Mouse (Mus musculus): ENCODE data around the gene Id2. TPM values are rescaled to one million over a fixed set of nuclear protein-coding genes. Genes with fewer than 3 reads are reported as not detected.
A peak's percentile ranks its signal among the peaks of the same experiment; 100 is the strongest.

The Id2 gene
- total RNA-seq, 1 experiment: 14.5 TPM

DNA sequence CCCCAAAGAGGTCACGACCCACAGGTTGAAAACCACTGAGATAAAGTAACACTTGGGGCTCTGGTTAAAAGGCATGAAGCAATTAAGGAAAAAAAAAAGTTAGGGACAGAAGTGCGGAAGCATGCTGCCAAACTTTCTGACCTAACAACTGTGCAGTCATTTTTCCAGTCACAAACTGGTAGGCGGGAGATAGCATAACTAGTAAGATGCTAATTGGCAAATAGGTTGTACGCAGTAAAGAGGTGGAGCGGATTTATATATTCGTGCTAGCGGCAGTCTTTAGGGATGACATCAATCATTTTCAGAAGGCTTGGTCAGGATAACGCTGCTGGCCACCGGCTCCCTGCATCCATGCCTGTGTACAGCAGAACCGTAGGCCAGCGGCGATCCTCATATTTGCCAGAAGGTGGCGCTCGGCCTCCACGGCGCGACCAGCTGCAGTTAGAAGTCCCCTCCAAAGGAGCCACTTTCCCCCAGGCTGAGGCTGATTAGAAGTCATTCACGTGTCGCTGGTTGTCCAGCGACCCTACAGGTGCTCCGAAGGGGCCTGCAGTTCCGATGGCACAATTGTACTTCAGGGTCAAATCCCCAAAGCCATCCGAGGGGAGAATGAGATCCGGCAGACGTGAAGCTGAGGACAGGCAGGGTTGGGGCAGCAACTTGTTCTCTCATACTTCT is 4.8 kb downstream of the Id2 start:
- Histone ChIP-seq H3K9ac (ENCODE audit: insufficient read depth, low read depth, low read length, poor library complexity, severe bottlenecking) (peak overlapping the region; percentile 20), H3K36me3 (ENCODE audit: control insufficient read depth, insufficient read depth, low read length, poor library complexity, severe bottlenecking) (no peaks in the 10 kb centered on the region), H3K4me3 (ENCODE audit: insufficient read depth in 1 of 2, low read depth in 1 of 2, low read length in 2 of 2, poor library complexity in 1 of 2, severe bottlenecking in 1 of 2) (peak overlapping the region; percentile 39 to 84), H3K4me1 (ENCODE audit: control insufficient read depth in 2 of 2, insufficient read depth in 2 of 2, low read length in 2 of 2, poor library complexity in 1 of 2) (peaks cover 0 to 4% of the 10 kb centered on the region in 2 experiments; a peak in 1 of 4 replicates), H3K9me3 (ENCODE audit: control insufficient read depth, insufficient read depth, low read depth, low read length) (no peaks in the 10 kb centered on the region), H3K27ac (ENCODE audit: insufficient read depth, low read depth, low read length, poor library complexity, severe bottlenecking) (no peak overlapping the region)
- DNase-seq (ENCODE audit: low read depth, low spot score): peak; percentile 72
- TF ChIP-seq ZC3H11A (IDR thresholded peaks at IDR 0.05; ENCODE audit: borderline replicate concordance, low read depth, low read length) (peak; percentile 98; the same call in 1 of the 2 replicates), MAFK (IDR thresholded peaks at IDR 0.05; ENCODE audit: insufficient read depth, low read depth, low read length) (no peak)
- in situ Hi-C loops (cut with MboI; ENCODE audit: low sequenced_read_pairs in 2 of 2, unreplicated experiment in 2 of 2): loop anchor here in 1 of 2 experiments (25.0 kb wide), 3 partner anchors 320 to 1195 kb away; no protein-coding TSS in a partner anchor

DNA sequence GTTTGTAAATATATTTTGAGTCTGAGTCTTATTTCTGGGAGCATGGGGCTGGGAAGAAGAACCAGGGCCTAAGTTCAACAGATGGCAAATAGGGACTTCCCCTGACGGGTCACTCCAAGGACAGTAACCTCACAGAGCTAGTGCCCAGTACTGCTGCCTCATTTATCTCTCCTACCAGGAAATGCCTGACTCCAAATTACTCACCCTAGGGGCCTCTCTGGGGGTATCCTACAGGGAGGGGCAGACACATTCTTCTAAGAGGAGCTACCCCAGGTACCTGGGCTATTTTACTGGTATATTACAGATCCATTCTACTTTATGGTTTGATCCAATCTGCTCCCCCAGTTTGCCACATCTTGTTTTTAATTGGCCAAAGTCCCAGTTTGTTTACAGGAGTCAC is 7.5 kb downstream of the Id2 start:
- Histone ChIP-seq H3K4me1 (ENCODE audit: control insufficient read depth in 2 of 2, insufficient read depth in 2 of 2, low read length in 2 of 2, poor library complexity in 1 of 2) (peaks cover 0 to 4% of the 10 kb centered on the region in 2 experiments; a peak in 1 of 4 replicates), H3K36me3 (ENCODE audit: control insufficient read depth, insufficient read depth, low read length, poor library complexity, severe bottlenecking) (no peaks in the 10 kb centered on the region), H3K9me3 (ENCODE audit: control insufficient read depth, insufficient read depth, low read depth, low read length) (no peaks in the 10 kb centered on the region), H3K27ac (ENCODE audit: insufficient read depth, low read depth, low read length, poor library complexity, severe bottlenecking) (no peak overlapping the region), H3K4me3 (ENCODE audit: insufficient read depth in 1 of 2, low read depth in 1 of 2, low read length in 2 of 2, poor library complexity in 1 of 2, severe bottlenecking in 1 of 2) (no peak overlapping the region), H3K9ac (ENCODE audit: insufficient read depth, low read depth, low read length, poor library complexity, severe bottlenecking) (no peak overlapping the region)
- TF ChIP-seq CHD2 (IDR thresholded peaks at IDR 0.05; ENCODE audit: low read depth, low read length) (no peak), ZNF384 (IDR thresholded peaks at IDR 0.05; ENCODE audit: low read depth, low read length) (no peak), ZC3H11A (IDR thresholded peaks at IDR 0.05; ENCODE audit: borderline replicate concordance, low read depth, low read length) (no peak), HCFC1 (IDR thresholded peaks at IDR 0.05; ENCODE audit: borderline replicate concordance, insufficient read depth, low read length) (no peak), MAFK (IDR thresholded peaks at IDR 0.05; ENCODE audit: insufficient read depth, low read depth, low read length) (no peak)
- DNase-seq (ENCODE audit: low read depth, low spot score): no peak
- in situ Hi-C loops (cut with MboI; ENCODE audit: low sequenced_read_pairs in 2 of 2, unreplicated experiment in 2 of 2): loop anchor here in 1 of 2 experiments (25.0 kb wide), 3 partner anchors 323 to 1198 kb away; no protein-coding TSS in a partner anchor

DNA sequence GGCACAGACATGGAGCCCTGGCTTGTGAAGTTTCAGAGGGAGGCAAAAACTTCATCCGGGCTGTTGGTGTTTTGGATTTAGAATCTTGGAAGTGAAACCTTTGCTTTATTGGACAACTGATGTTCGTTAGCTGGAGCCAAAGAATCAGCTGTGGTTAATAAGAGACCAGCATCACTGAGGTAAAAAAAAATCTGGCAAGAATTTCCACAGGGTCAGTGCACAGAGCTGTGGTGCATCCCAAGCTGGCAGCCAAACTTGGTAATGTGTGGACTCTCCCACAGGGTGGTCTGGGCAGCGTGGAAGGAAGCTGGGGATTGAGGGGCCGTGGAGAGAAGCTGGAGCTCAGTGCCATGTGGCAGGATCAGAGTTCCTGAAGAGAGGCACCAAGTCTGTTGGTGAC is 10.0 kb downstream of the Id2 start:
- in situ Hi-C loops (cut with MboI; ENCODE audit: low sequenced_read_pairs in 2 of 2, unreplicated experiment in 2 of 2): loop anchor here in 1 of 2 experiments (25.0 kb wide), 3 partner anchors 325 to 1200 kb away; no protein-coding TSS in a partner anchor
- no peak for DNase-seq (ENCODE audit: low read depth, low spot score)
- H3K9me3 ChIP-seq (ENCODE audit: control insufficient read depth, insufficient read depth, low read depth, low read length): no peaks in the 10 kb centered on the region
- H3K36me3 ChIP-seq (ENCODE audit: control insufficient read depth, insufficient read depth, low read length, poor library complexity, severe bottlenecking): no peaks in the 10 kb centered on the region
- H3K9ac ChIP-seq (ENCODE audit: insufficient read depth, low read depth, low read length, poor library complexity, severe bottlenecking): no peak overlapping the region
- TF ChIP-seq MAFK (IDR thresholded peaks at IDR 0.05; ENCODE audit: insufficient read depth, low read depth, low read length): no peak
- no peak overlapping the region for H3K27ac ChIP-seq (ENCODE audit: insufficient read depth, low read depth, low read length, poor library complexity, severe bottlenecking)
- H3K4me1 ChIP-seq (ENCODE audit: control insufficient read depth in 2 of 2, insufficient read depth in 2 of 2, low read length in 2 of 2, poor library complexity in 1 of 2): no peaks in the 10 kb centered on the region
- no peak overlapping the region for H3K4me3 ChIP-seq (ENCODE audit: insufficient read depth in 1 of 2, low read depth in 1 of 2, low read length in 2 of 2, poor library complexity in 1 of 2, severe bottlenecking in 1 of 2)

DNA sequence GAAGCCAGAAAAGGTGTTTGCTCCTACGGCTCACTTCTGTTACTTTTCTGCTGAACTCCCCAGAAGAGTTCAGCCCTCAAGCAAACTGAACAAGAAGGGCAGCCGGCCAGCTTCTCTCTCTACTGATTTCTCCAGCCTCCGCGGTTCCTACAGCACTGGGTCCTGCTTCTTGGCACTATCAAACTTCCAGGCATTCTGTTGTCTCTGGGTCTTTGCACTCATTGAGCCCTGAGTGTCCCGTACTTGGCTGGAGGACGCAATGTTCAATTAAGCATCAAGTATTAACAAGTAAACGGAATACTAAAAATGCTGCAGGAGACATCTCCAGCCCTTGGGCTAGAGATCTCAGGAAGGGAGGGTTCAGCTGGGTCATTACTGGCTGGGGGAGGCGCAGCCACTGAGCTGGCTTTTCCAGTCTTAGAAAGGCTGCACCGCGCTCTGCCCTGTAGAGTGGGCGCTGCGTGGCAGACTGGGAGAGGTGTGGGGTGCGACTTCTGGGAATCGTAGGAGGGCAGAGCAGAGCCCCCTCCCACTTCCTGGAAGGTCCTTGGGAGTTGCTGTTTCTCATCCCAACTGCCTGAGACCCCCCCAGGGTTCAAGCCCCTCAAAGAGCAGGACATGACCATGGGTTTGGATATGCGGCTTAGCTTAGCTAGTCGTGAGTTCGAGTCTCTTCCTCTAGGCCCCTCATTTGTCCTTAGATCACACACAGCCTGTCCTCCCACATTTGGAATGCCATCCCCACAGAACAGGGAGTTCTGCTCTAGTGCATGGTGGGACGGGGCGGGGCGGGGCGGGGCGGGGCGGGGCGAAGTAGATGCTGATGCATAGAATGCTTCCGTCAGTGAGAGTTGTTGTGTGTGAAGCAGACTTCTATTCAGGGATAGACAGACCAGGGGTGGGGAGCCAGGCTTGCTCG is 13.4 kb downstream of the Id2 start:
- Histone ChIP-seq H3K9me3 (ENCODE audit: control insufficient read depth, insufficient read depth, low read depth, low read length) (no peaks in the 10 kb centered on the region), H3K4me3 (ENCODE audit: insufficient read depth in 1 of 2, low read depth in 1 of 2, low read length in 2 of 2, poor library complexity in 1 of 2, severe bottlenecking in 1 of 2) (peak overlapping the region; percentile 1 to 43; a peak in 3 of 4 replicates), H3K27ac (ENCODE audit: insufficient read depth, low read depth, low read length, poor library complexity, severe bottlenecking) (no peak overlapping the region), H3K4me1 (ENCODE audit: control insufficient read depth in 2 of 2, insufficient read depth in 2 of 2, low read length in 2 of 2, poor library complexity in 1 of 2) (no peaks in the 10 kb centered on the region), H3K9ac (ENCODE audit: insufficient read depth, low read depth, low read length, poor library complexity, severe bottlenecking) (no peak overlapping the region), H3K36me3 (ENCODE audit: control insufficient read depth, insufficient read depth, low read length, poor library complexity, severe bottlenecking) (no peaks in the 10 kb centered on the region)
- no peak for DNase-seq (ENCODE audit: low read depth, low spot score)
- in situ Hi-C loops (cut with MboI; ENCODE audit: low sequenced_read_pairs in 2 of 2, unreplicated experiment in 2 of 2): loop anchor here in 1 of 2 experiments (25.0 kb wide), 3 partner anchors 329 to 1204 kb away; no protein-coding TSS in a partner anchor
- TF ChIP-seq ZNF384 (IDR thresholded peaks at IDR 0.05; ENCODE audit: low read depth, low read length): no peak
- no peak for TF ChIP-seq MAFK (IDR thresholded peaks at IDR 0.05; ENCODE audit: insufficient read depth, low read depth, low read length)
- TF ChIP-seq CHD2 (IDR thresholded peaks at IDR 0.05; ENCODE audit: low read depth, low read length): no peak
- TF ChIP-seq ZC3H11A (IDR thresholded peaks at IDR 0.05; ENCODE audit: borderline replicate concordance, low read depth, low read length): no peak
- TF ChIP-seq HCFC1 (IDR thresholded peaks at IDR 0.05; ENCODE audit: borderline replicate concordance, insufficient read depth, low read length): no peak
